Mouse (Mus musculus): ENCODE data around the gene Olfr611. TPM values are rescaled to one million over a fixed set of nuclear protein-coding genes. Genes with fewer than 3 reads are reported as not detected.
"Not testable (repeated sequence)": the region's sequence is repeated elsewhere in the genome, so short reads cannot be mapped to it uniquely, and the experiment has no call there.

Gene Olfr611
- polyA plus RNA-seq (2015; fragmentation: Nextera tagmentation; extraction: Ambion mirVana) = not detected in 2 replicates

- H3K9me3 ChIP-seq (ENCODE audit: low read length); H3K4me1 ChIP-seq (ENCODE audit: insufficient read depth); DNase-seq; H3K4me2 ChIP-seq (ENCODE audit: low read depth, low read length); H3K36me3 ChIP-seq (replicated peaks; ENCODE audit: insufficient read depth, low read length); H3K27me3 ChIP-seq (ENCODE audit: insufficient read depth, low read length); H3K27ac ChIP-seq (ENCODE audit: low read depth); H3K9ac ChIP-seq (replicated peaks); H3K4me3 ChIP-seq (ENCODE audit: low read depth, low read length); ATAC-seq: not testable (repeated sequence)
- 54% methylated on average over 1 of the region's 1 CpGs for WGBS (ENCODE audit: insufficient replicate concordance)
Observed at GRCm38 (mm10) chr7:103520746-103521145, at the start of gene Olfr611. Gene Olfr611, minus strand, starts transcription at chr7:103520846.

DNA sequence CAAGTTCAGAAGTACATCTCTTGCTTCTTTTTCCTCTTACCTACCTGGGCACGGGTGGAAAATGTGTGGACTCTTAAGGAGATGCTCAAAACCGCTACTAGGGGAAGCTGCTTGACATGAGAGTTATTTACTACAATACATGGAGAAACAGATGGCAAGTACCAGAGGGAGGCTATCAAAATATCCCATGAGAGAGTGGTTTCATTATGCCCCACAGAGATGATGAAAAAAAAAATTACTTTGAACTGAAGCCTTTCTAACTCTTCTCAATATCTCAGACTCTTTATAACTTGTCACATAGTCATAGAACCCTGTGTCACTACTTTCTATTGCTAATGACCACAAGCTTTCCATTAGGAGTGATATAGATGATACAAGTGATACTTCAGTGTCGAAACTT, 48.4 kb upstream of the Olfr611 start, which contains the start of gene Olfr616:
Gene Olfr616, minus strand, starts transcription at position 101 of the 400 bp plus-strand sequence.
- no peak for DNase-seq
- 65% methylated on average over 3 of the region's 3 CpGs for WGBS (ENCODE audit: insufficient replicate concordance)
- no peaks in the 10 kb centered on the region for H3K9me3 ChIP-seq (ENCODE audit: low read length)
- no peak within 1 kb of the TSS for H3K4me2 ChIP-seq (ENCODE audit: low read depth, low read length)
- no peak within 1 kb of the TSS for H3K4me3 ChIP-seq (ENCODE audit: low read depth, low read length)
- TF ChIP-seq EP300 (IDR thresholded peaks at IDR 0.05; ENCODE audit: low read depth) = no peak
- TF ChIP-seq CTCF (IDR thresholded peaks at IDR 0.05; ENCODE audit: low read depth) = no peak
- no peak for ATAC-seq
- H3K4me1 ChIP-seq (ENCODE audit: insufficient read depth) = no peaks in the 10 kb centered on the region
- H3K9ac ChIP-seq (replicated peaks) = no peak within 1 kb of the TSS
- no peaks in the 10 kb centered on the region for H3K27me3 ChIP-seq (ENCODE audit: insufficient read depth, low read length)
- no peak within 1 kb of the TSS for H3K27ac ChIP-seq (ENCODE audit: low read depth)
- H3K36me3 ChIP-seq (replicated peaks; ENCODE audit: insufficient read depth, low read length) = no peaks in the 10 kb centered on the region

DNA sequence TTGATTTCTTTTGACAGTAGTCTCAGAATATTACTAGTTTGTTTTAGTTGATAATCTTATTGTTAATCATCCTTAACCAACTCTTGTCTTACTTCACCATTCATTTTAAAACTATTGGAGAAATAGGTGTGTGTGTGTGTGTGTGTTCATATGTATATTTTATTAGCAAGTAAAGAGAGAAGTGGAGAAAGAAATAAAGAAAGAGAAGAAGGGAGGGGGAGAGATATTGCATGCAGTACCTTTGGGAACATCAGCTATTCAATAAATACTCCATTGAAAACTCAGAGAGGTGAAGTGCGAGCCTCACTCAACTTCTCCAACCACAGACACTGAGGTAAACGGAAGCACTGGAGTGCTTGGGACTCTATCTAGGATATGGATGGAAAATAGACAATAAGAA, 35.1 kb upstream of the Olfr611 start, which contains the start of gene Olfr615:
Gene Olfr615, plus strand, starts transcription at position 301 of the 400 bp plus-strand sequence.
- H3K27ac ChIP-seq (ENCODE audit: low read depth) = no peak within 1 kb of the TSS
- no peaks in the 10 kb centered on the region for H3K27me3 ChIP-seq (ENCODE audit: insufficient read depth, low read length)
- TF ChIP-seq CTCF (IDR thresholded peaks at IDR 0.05; ENCODE audit: low read depth) (no peak), EP300 (IDR thresholded peaks at IDR 0.05; ENCODE audit: low read depth) (no peak)
- WGBS (ENCODE audit: insufficient replicate concordance) = 67% methylated on average over 2 of the region's 2 CpGs
- no peak within 1 kb of the TSS for H3K9ac ChIP-seq (replicated peaks)
- no peak for ATAC-seq
- H3K9me3 ChIP-seq (ENCODE audit: low read length) = no peaks in the 10 kb centered on the region
- no peaks in the 10 kb centered on the region for H3K36me3 ChIP-seq (replicated peaks; ENCODE audit: insufficient read depth, low read length)
- H3K4me3 ChIP-seq (ENCODE audit: low read depth, low read length) = no peak within 1 kb of the TSS
- no peak within 1 kb of the TSS for H3K4me2 ChIP-seq (ENCODE audit: low read depth, low read length)
- DNase-seq = no peak
- no peaks in the 10 kb centered on the region for H3K4me1 ChIP-seq (ENCODE audit: insufficient read depth)

- ATAC-seq = no peak
- no peak within 1 kb of the TSS for H3K27ac ChIP-seq (ENCODE audit: low read depth)
- H3K4me3 ChIP-seq (ENCODE audit: low read depth, low read length) = no peak within 1 kb of the TSS
- no peaks in the 10 kb centered on the region for H3K4me1 ChIP-seq (ENCODE audit: insufficient read depth)
- no peaks in the 10 kb centered on the region for H3K36me3 ChIP-seq (replicated peaks; ENCODE audit: insufficient read depth, low read length)
- no peak for TF ChIP-seq EP300 (IDR thresholded peaks at IDR 0.05; ENCODE audit: low read depth)
- TF ChIP-seq CTCF (IDR thresholded peaks at IDR 0.05; ENCODE audit: low read depth) = no peak
- no peak for DNase-seq
- WGBS (ENCODE audit: insufficient replicate concordance) = 56% methylated on average over 2 of the region's 2 CpGs
- H3K4me2 ChIP-seq (ENCODE audit: low read depth, low read length) = no peak within 1 kb of the TSS
- H3K9ac ChIP-seq (replicated peaks) = no peak within 1 kb of the TSS
- H3K27me3 ChIP-seq (ENCODE audit: insufficient read depth, low read length) = no peaks in the 10 kb centered on the region
- H3K9me3 ChIP-seq (ENCODE audit: low read length) = no peaks in the 10 kb centered on the region
Observed at GRCm38 (mm10) chr7:103547774-103548173, 27.1 kb upstream of the Olfr611 start, which contains the start of gene Olfr613. Gene Olfr613, plus strand, starts transcription at chr7:103548074.

- not testable (repeated sequence) for H3K9me3 ChIP-seq (ENCODE audit: low read length); ATAC-seq; H3K4me3 ChIP-seq (ENCODE audit: low read depth, low read length); H3K27ac ChIP-seq (ENCODE audit: low read depth); H3K9ac ChIP-seq (replicated peaks); H3K27me3 ChIP-seq (ENCODE audit: insufficient read depth, low read length); DNase-seq; H3K4me1 ChIP-seq (ENCODE audit: insufficient read depth); H3K36me3 ChIP-seq (replicated peaks; ENCODE audit: insufficient read depth, low read length); H3K4me2 ChIP-seq (ENCODE audit: low read depth, low read length)
- WGBS (ENCODE audit: insufficient replicate concordance) = 76% methylated on average over 2 of the region's 2 CpGs
Observed at GRCm38 (mm10) chr7:103542617-103543016, 22.0 kb upstream of the Olfr611 start, which contains the start of gene Olfr612. Gene Olfr612, minus strand, starts transcription at chr7:103542717.

GRCm38 (mm10) chr7:103512022-103512421, 8.6 kb downstream of the Olfr611 start, which contains the start of gene Olfr610:
Gene Olfr610, minus strand, starts transcription at chr7:103512122.
- DNase-seq (no peak), ATAC-seq (no peak)
- Histone ChIP-seq H3K4me2 (ENCODE audit: low read depth, low read length) (no peak within 1 kb of the TSS), H3K4me1 (ENCODE audit: insufficient read depth) (no peaks in the 10 kb centered on the region), H3K9ac (replicated peaks) (no peak within 1 kb of the TSS), H3K4me3 (ENCODE audit: low read depth, low read length) (no peak within 1 kb of the TSS), H3K36me3 (replicated peaks; ENCODE audit: insufficient read depth, low read length) (no peaks in the 10 kb centered on the region), H3K9me3 (ENCODE audit: low read length) (no peaks in the 10 kb centered on the region), H3K27me3 (ENCODE audit: insufficient read depth, low read length) (no peaks in the 10 kb centered on the region), H3K27ac (ENCODE audit: low read depth) (no peak within 1 kb of the TSS)
- 74% methylated on average over 2 of the region's 2 CpGs for WGBS (ENCODE audit: insufficient replicate concordance)
- TF ChIP-seq EP300 (IDR thresholded peaks at IDR 0.05; ENCODE audit: low read depth) = no peak
- no peak for TF ChIP-seq CTCF (IDR thresholded peaks at IDR 0.05; ENCODE audit: low read depth)

DNA sequence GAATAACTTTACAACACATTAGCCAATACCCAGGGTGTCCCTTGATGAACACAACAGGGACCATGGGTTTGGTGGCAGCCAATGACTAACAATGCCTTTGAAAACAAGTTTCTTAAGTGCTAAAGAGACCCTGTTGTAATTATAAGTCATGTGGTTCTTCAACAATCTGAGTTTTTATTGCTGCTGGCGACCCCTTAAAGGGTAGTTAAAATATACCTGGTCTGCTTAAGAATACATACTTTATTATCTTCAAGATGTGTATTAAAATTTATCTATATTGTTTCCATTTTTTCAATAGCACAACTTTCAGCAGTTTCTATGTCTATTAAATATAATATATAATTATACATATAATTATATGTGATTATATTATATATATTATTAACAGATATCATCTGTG, 22.7 kb downstream of the Olfr611 start, which contains the start of gene Olfr609:
Gene Olfr609, minus strand, starts transcription at position 101 of the 400 bp plus-strand sequence.
- no peaks in the 10 kb centered on the region for H3K9me3 ChIP-seq (ENCODE audit: low read length)
- H3K9ac ChIP-seq (replicated peaks) = no peak within 1 kb of the TSS
- no peak within 1 kb of the TSS for H3K4me2 ChIP-seq (ENCODE audit: low read depth, low read length)
- H3K4me3 ChIP-seq (ENCODE audit: low read depth, low read length) = no peak within 1 kb of the TSS
- no peak for DNase-seq
- no peaks in the 10 kb centered on the region for H3K36me3 ChIP-seq (replicated peaks; ENCODE audit: insufficient read depth, low read length)
- H3K4me1 ChIP-seq (ENCODE audit: insufficient read depth) = no peaks in the 10 kb centered on the region
- TF ChIP-seq EP300 (IDR thresholded peaks at IDR 0.05; ENCODE audit: low read depth) = no peak
- TF ChIP-seq CTCF (IDR thresholded peaks at IDR 0.05; ENCODE audit: low read depth) = no peak
- 69% methylated on average over 1 of the region's 1 CpGs for WGBS (ENCODE audit: insufficient replicate concordance)
- H3K27ac ChIP-seq (ENCODE audit: low read depth) = no peak within 1 kb of the TSS
- no peaks in the 10 kb centered on the region for H3K27me3 ChIP-seq (ENCODE audit: insufficient read depth, low read length)
- ATAC-seq = no peak

- not testable (repeated sequence) for H3K4me2 ChIP-seq (ENCODE audit: low read depth, low read length); H3K27ac ChIP-seq (ENCODE audit: low read depth); DNase-seq; H3K4me1 ChIP-seq (ENCODE audit: insufficient read depth); H3K4me3 ChIP-seq (ENCODE audit: low read depth, low read length); H3K36me3 ChIP-seq (replicated peaks; ENCODE audit: insufficient read depth, low read length); ATAC-seq; H3K27me3 ChIP-seq (ENCODE audit: insufficient read depth, low read length); H3K9me3 ChIP-seq (ENCODE audit: low read length); H3K9ac ChIP-seq (replicated peaks)
- 80% methylated on average over 9 of the region's 9 CpGs for WGBS (ENCODE audit: insufficient replicate concordance)
Observed at GRCm38 (mm10) chr7:103477106-103477505, 43.5 kb downstream of the Olfr611 start.
